Mouse (Mus musculus) stomach, postnatal 0 days (tissue): ENCODE results near the gene Zkscan5. TPM values are rescaled to one million over a fixed set of nuclear protein-coding genes. Genes with fewer than 3 reads are reported as not detected.

Experiments
- ATAC-seq: fragments of 200-750 bp; cut with Nextera tagmentation; 2 replicates; pipeline ENCODE4 v1.8.0; 2017; ENCODE audit not compliant: low FRiP score, low TSS enrichment
- DNase-seq: peaks from one replicate; pipeline ENCODE4 v3.0.0-alpha.2; 2016; ENCODE audit warnings: low spot score
- H3K27ac ChIP-seq: fragments of 300-500 bp; sonication (generic); replicated peaks from 2 replicates; pipeline ENCODE4 v1.5.1; 2014; ENCODE audit warnings: mild to moderate bottlenecking, control low read depth
- H3K27me3 ChIP-seq: fragments of 300-500 bp; sonication (generic); 2 replicates; pipeline ENCODE4 v1.6.1; 2014; ENCODE audit warnings: low read length; ENCODE audit not compliant: control insufficient read depth, insufficient read depth
- H3K36me3 ChIP-seq: fragments of 300-500 bp; sonication (generic); 2 replicates; pipeline ENCODE4 v1.6.1; 2014; ENCODE audit warnings: low read length, mixed read lengths; ENCODE audit not compliant: control insufficient read depth, insufficient read depth
- H3K4me1 ChIP-seq: fragments of 300-500 bp; sonication (generic); replicated peaks from 2 replicates; pipeline ENCODE4 v1.6.1; 2014; ENCODE audit warnings: antibody characterized with exemption; ENCODE audit not compliant: control insufficient read depth, insufficient read depth
- H3K4me2 ChIP-seq: fragments of 300-500 bp; sonication (generic); replicated peaks from 2 replicates; pipeline ENCODE4 v1.6.1; 2014; ENCODE audit warnings: low read depth, mild to moderate bottlenecking, control low read depth, moderate library complexity
- H3K4me3 ChIP-seq: fragments of 300-500 bp; sonication (generic); 2 replicates; pipeline ENCODE4 v1.5.1; 2014; ENCODE audit warnings: low read depth, low read length, control low read depth
- H3K9ac ChIP-seq: fragments of 300-500 bp; sonication (generic); 2 replicates; pipeline ENCODE4 v1.6.1; 2014; ENCODE audit warnings: mild to moderate bottlenecking, low read length, control low read depth, mixed read lengths
- H3K9me3 ChIP-seq: fragments of 300-500 bp; sonication (generic); 2 replicates; pipeline ENCODE4 v1.6.1; 2016; ENCODE audit warnings: low read length; ENCODE audit not compliant: control insufficient read depth
- CTCF ChIP-seq: IDR thresholded peaks from 2 replicates; pipeline ENCODE4 v1.5.1; 2016; ENCODE audit warnings: antibody characterized with exemption, low read depth, mild to moderate bottlenecking, moderate library complexity
- EP300 ChIP-seq: optimal IDR thresholded peaks from 2 replicates; pipeline ENCODE3; 2016; ENCODE audit warnings: antibody characterized with exemption
- WGBS: fragments of 180-500 bp; shearing (Covaris S2); extraction: QIAGEN DNeasy Blood & Tissue Kit; methylation state at CpG from one replicate; pipeline ENCODE4 v1.1.7; 2014; 5-methylcytosine and 5-hydroxymethylcytosine counted together
- polyA plus RNA-seq: library from polyadenylated mRNA; unstranded; fragments of >200 nt; fragmentation: Nextera tagmentation; extraction: Ambion mirVana; gene quantifications from 2 replicates; pipeline ENCODE4 v1.2.1, GENCODE M21; 2015

Zkscan5 gene
- polyA plus RNA-seq, 1 experiment from 2014 or later: 4.6 TPM

DNA sequence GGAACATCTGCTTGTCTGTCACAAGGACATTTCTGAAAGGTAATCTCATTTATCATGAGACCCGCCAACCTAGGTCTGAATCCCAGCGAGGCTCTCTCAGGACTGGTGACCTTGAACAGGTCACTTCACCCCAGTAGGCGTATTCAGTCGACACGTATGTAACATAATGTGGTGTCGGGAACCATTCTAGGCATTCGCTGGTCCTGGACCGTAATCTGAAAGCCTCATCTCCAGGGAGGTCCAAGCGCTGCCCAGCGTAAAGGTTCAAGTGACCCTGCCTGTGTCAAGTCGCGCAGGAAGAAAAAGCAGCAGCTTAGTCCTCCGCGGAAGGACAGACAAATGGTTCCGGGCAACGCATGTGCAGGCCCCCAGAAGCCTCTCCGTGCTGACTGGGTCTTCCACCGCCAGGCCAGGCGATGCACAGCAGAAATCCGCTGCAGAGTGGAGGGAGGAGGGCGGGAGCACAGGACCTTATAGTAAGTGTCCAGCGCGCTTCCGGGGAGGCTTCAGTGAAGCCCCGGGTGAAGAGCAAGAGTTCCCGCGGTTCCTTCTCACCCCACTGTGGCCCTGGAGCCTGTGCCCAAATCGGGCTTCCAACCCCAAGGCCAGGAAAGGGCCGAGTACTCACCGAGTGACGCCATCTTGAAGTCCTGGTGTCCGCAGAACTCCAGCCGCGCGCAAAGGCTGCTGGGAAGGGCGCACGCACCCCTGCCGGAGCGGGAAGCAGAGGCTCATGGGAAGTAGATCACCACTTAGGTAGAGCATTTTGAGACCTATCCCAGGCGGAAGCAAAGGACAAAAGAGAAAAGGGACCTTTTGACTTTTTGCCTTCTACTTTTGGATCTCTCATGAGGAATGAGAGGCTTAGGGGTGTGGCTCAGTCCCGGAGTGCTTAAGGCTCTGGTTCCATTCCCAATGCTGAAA is 13.2 kb upstream of the Zkscan5 start:
- H3K4me3 ChIP-seq: peak overlapping the region; percentile 76
- peak overlapping the region; percentile 94 for H3K9ac ChIP-seq
- TF ChIP-seq EP300 (no peak), CTCF (no peak)
- H3K27me3 ChIP-seq: no peaks in the 10 kb centered on the region
- H3K4me2 ChIP-seq: peak overlapping the region; percentile 86
- DNase-seq (peak; percentile 95), ATAC-seq (peak; percentile 93)
- peaks cover 15% of the 10 kb centered on the region; the same call in 1 of the 2 replicates for H3K36me3 ChIP-seq
- H3K27ac ChIP-seq: peak overlapping the region; percentile 93
- WGBS: under 1% methylated on average over 41 of the region's 41 CpGs
- H3K9me3 ChIP-seq: no peaks in the 10 kb centered on the region
- peaks cover 5% of the 10 kb centered on the region; the same call in 1 of the 2 replicates for H3K4me1 ChIP-seq

DNA sequence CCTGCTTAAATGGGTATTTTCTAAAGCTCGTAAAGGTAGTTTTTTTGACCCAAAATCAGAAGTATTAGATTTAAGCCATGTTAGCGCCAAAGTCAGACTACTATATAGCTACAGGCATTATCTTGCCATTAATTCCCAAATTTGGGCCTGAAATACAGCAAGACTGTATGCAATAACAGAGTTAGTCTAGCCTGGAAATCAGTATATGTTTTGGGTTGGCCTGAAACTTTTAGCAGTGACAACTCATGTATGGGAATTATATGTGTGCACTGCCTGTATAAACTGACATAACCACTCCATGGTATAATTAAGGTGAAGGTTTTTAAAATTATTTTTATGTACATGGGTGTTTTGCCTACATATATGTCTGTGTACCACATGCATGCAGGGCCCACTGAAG is 12.4 kb upstream of the Zkscan5 start, which contains the start of gene Atp5j2:
Gene Atp5j2, minus strand, starts transcription at position 101 of the 400 bp plus-strand sequence.
- Histone ChIP-seq H3K4me3 (peak within 1 kb of the TSS; percentile 76), H3K27ac (peak within 1 kb of the TSS; percentile 93), H3K4me2 (peak within 1 kb of the TSS; percentile 86), H3K9me3 (no peaks in the 10 kb centered on the region), H3K27me3 (no peaks in the 10 kb centered on the region), H3K4me1 (peaks cover 5% of the 10 kb centered on the region; the same call in 1 of the 2 replicates), H3K36me3 (peaks cover 11% of the 10 kb centered on the region; the same call in 1 of the 2 replicates), H3K9ac (peak within 1 kb of the TSS; percentile 94)
- 89% methylated on average over 2 of the region's 2 CpGs for WGBS
- no peak for DNase-seq
- ATAC-seq: no peak
- TF ChIP-seq EP300: no peak
- no peak for TF ChIP-seq CTCF

DNA sequence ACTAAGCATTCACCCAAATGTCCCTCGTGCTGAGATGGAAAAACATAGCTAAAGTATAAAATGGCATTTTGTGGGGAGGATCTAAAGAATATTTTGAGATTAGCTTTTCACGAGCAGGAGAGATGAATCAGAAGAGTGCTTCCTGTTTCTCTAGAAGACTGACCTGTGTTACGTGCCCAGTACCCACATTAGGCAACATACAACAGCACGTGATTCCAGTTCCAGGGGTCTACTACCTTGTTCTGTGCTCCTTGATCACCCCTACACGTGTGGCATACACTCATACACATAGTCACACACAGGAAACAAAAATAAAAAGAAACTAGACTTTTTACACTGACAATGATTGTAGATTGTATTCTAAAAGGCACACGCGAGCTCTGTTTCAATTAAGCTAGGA is 4.0 kb upstream of the Zkscan5 start:
- H3K36me3 ChIP-seq: 0 out of 2 replicates have a peak, but pooled peaks cover 5% of the 10 kb centered on the region
- H3K4me2 ChIP-seq: peak overlapping the region; percentile 92; the same call in 1 of the 2 replicates
- no peaks in the 10 kb centered on the region for H3K27me3 ChIP-seq
- no peak overlapping the region for H3K27ac ChIP-seq
- no peak overlapping the region for H3K4me3 ChIP-seq
- TF ChIP-seq EP300 (no peak), CTCF (no peak)
- 69% methylated on average over 7 of the region's 7 CpGs for WGBS
- no peak for ATAC-seq
- no peak overlapping the region; the same call in 1 of the 2 replicates for H3K9ac ChIP-seq
- no peak for DNase-seq
- no peaks in the 10 kb centered on the region for H3K9me3 ChIP-seq
- peaks cover 3% of the 10 kb centered on the region; the same call in 1 of the 2 replicates for H3K4me1 ChIP-seq

DNA sequence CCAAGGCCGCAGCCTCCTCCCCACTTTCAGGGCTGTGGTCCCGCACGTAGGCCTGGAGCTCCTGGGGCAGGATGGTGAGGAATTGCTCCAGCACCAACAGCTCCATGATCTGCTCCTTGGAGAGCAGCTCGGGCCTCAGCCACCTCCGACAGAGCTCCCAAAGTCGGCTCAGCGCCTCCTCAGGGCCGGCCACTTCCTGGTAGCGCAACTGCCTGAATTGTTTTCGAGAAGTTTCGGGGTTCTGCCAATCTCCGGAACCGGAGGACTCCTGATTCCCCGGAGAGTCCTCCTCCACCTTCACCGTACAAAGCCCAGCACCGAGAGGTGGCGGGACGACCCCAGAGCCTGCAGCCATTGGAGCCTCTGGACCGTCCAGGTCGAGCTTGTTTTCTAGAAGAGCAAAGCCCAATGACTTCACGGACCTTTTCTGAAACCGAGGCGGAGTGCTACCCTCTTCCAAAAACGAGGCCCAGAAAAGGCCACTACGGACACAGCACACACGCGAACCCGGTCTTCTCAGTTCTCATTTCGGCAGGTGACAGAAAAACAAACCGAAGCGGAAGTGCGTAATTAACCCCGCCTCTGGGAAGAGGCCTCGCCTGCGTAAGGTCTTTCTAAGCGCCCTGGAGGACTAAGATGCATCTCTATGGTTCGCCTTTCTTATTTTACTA is 2.9 kb upstream of the Zkscan5 start, which contains the start of gene Zkscan14:
Gene Zkscan14, minus strand, starts transcription at position 548 of the 671 bp plus-strand sequence.
- 1% methylated on average over 37 of the region's 37 CpGs for WGBS
- TF ChIP-seq EP300 (no peak), CTCF (peak; percentile 17)
- H3K9ac ChIP-seq: peak within 1 kb of the TSS; percentile 90
- peak; percentile 20; the same call in 1 of the 2 replicates for ATAC-seq
- peak within 1 kb of the TSS; percentile 79 for H3K4me3 ChIP-seq
- no peaks in the 10 kb centered on the region for H3K9me3 ChIP-seq
- H3K4me2 ChIP-seq: peak within 1 kb of the TSS; percentile 92
- peak within 1 kb of the TSS; percentile 91 for H3K27ac ChIP-seq
- no peaks in the 10 kb centered on the region for H3K27me3 ChIP-seq
- DNase-seq: peak; percentile 86
- no peaks in the 10 kb centered on the region for H3K36me3 ChIP-seq
- peaks cover 4% of the 10 kb centered on the region; the same call in 1 of the 2 replicates for H3K4me1 ChIP-seq

DNA sequence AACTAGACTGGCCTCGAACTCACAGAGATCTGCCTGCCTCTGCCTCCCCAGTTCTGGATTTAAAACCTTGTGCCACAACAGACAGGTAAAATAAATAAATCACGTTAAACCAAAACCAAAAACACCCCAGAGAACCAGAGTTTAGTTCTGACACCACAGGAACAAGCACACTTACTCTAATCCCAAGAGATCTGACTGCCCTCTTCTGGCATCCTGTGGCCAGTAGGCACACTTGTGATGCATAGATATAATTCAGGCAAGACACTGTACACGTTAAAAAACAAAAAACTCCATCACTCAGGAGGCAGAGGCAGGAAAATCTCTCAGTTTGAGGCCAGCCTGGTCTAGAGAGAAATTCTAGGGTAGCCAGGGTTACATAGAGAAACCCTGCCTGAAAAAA is 1.9 kb upstream of the Zkscan5 start:
- no peaks in the 10 kb centered on the region for H3K36me3 ChIP-seq
- no peak overlapping the region for H3K27ac ChIP-seq
- no peak overlapping the region for H3K4me3 ChIP-seq
- H3K9ac ChIP-seq: no peak overlapping the region
- no peak overlapping the region for H3K4me2 ChIP-seq
- no peaks in the 10 kb centered on the region for H3K27me3 ChIP-seq
- DNase-seq (no peak), ATAC-seq (no peak)
- 48% methylated on average over 3 of the region's 3 CpGs for WGBS
- H3K4me1 ChIP-seq: peaks cover 4% of the 10 kb centered on the region; the same call in 1 of the 2 replicates
- H3K9me3 ChIP-seq: no peaks in the 10 kb centered on the region
- TF ChIP-seq EP300 (no peak), CTCF (no peak; the same call in 1 of the 2 replicates)
